Mouse (Mus musculus) spleen, adult 2 months (tissue): ENCODE results near the gene Zbp1. TPM values are rescaled to one million over a fixed set of nuclear protein-coding genes. Genes with fewer than 3 reads are reported as not detected.

Experiments
- DNase-seq, 2 experiments: peaks; one replicate each; pipeline versions ENCODE4 v3.0.0 to v3.0.0-alpha.2; 2012 to 2021; ENCODE audit warnings: low spot score in 2 of 2, low read depth in 1 of 2
- H3K27ac ChIP-seq: fragments of 200-500 bp; 2 replicates; pipeline ENCODE4 v1.5.1; 2012; ENCODE audit warnings: low read length, inconsistent platforms; ENCODE audit not compliant: insufficient read depth
- H3K27me3 ChIP-seq: fragments of 200-500 bp; 2 replicates; pipeline ENCODE4 v1.6.1; 2012; ENCODE audit warnings: mild to moderate bottlenecking, moderate library complexity, low read length, inconsistent platforms; ENCODE audit not compliant: control insufficient read depth, insufficient read depth
- H3K36me3 ChIP-seq: fragments of 200-500 bp; 2 replicates; pipeline ENCODE4 v1.6.1; 2012; ENCODE audit warnings: mild to moderate bottlenecking, low read length, inconsistent platforms; ENCODE audit not compliant: control insufficient read depth, insufficient read depth
- H3K4me1 ChIP-seq: fragments of 200-500 bp; 2 replicates; pipeline ENCODE4 v1.6.1; 2011; ENCODE audit warnings: inconsistent platforms; ENCODE audit not compliant: control insufficient read depth, insufficient read depth, insufficient read length
- H3K4me3 ChIP-seq: fragments of 200-500 bp; 2 replicates; pipeline ENCODE4 v1.5.1; 2011; ENCODE audit warnings: mild to moderate bottlenecking, inconsistent platforms; ENCODE audit not compliant: insufficient read depth, insufficient read length; ENCODE audit errors: extremely low read depth
- CTCF ChIP-seq: fragments of 200-500 bp; IDR thresholded peaks from 2 replicates; pipeline ENCODE4 v1.5.1; 2011; ENCODE audit warnings: mild to moderate bottlenecking, inconsistent platforms; ENCODE audit not compliant: insufficient read depth, insufficient read length, insufficient replicate concordance; ENCODE audit errors: extremely low read depth
- POLR2A ChIP-seq: fragments of 200-500 bp; IDR thresholded peaks from 2 replicates; pipeline ENCODE4 v1.6.1; 2011; ENCODE audit warnings: low read depth, low read length, inconsistent platforms
- WGBS: fragments of 180-500 bp; shearing (Covaris S2); methylation state at CpG from one replicate; pipeline ENCODE4 v1.1.7; 2018; 5-methylcytosine and 5-hydroxymethylcytosine counted together
- polyA plus RNA-seq: library from polyadenylated mRNA; depleted of rRNA; stranded (reverse); fragments of >200 nt; gene quantifications from 2 replicates; pipeline ENCODE4 v1.2.3, GENCODE M21; 2012

Gene Zbp1
- polyA plus RNA-seq, 1 experiment = 19.6 TPM

DNA sequence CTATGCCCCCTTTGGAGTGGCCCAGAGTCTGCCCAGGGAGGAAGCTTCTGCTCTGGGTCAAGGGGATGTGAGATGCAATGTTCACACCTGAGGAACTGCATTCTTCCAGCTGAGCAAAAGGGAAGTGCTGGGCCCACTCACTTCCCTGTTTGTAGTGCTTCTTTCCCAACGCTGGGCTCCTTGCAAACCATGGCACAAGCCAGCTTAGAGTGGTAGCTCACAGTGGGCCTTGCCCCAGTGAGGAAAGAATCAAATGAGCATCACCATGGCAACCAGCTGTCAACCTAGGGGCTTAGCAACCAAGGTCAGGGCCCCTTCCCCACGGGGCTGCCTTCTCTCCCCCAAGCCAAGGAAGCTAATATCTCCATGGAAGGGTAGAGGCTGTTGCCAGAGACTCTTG, 45.7 kb downstream of the Zbp1 start:
- H3K4me3 ChIP-seq = no peak overlapping the region
- peaks cover 2% of the 10 kb centered on the region; the same call in 1 of the 2 replicates for H3K27me3 ChIP-seq
- peaks cover 5% of the 10 kb centered on the region; the same call in 1 of the 2 replicates for H3K4me1 ChIP-seq
- 17% methylated on average over 2 of the region's 2 CpGs for WGBS
- no peak for TF ChIP-seq POLR2A
- TF ChIP-seq CTCF = no peak
- peak in 1 of 2 experiments; percentile 1 for DNase-seq
- no peaks in the 10 kb centered on the region for H3K36me3 ChIP-seq
- H3K27ac ChIP-seq = no peak overlapping the region

DNA sequence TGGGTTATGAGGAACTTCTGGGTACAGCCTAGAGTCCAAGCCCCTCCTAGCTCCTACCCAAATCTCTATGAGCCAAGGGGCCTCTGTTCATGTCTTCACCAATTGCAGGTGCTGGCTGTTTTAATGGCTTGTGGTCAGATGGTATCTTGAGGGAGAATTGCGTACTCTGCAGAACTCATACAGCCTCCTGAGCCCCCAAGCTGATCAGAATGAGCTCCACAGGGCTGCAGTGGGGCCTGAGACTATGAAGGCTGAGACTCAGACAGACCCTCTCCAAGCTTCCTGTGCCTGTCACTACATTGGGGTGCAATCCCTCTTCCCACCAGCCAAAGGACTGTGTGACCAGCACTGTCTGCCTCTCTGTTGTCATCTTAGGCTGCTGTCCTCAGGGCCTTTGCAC, 46.3 kb downstream of the Zbp1 start:
- Histone ChIP-seq H3K27ac (no peak overlapping the region), H3K36me3 (no peaks in the 10 kb centered on the region), H3K27me3 (peaks cover 2% of the 10 kb centered on the region; the same call in 1 of the 2 replicates), H3K4me3 (no peak overlapping the region), H3K4me1 (peaks cover 5% of the 10 kb centered on the region; the same call in 1 of the 2 replicates)
- WGBS = 55% methylated on average over 1 of the region's 1 CpGs
- TF ChIP-seq POLR2A (no peak), CTCF (no peak)
- DNase-seq = no peak

DNA sequence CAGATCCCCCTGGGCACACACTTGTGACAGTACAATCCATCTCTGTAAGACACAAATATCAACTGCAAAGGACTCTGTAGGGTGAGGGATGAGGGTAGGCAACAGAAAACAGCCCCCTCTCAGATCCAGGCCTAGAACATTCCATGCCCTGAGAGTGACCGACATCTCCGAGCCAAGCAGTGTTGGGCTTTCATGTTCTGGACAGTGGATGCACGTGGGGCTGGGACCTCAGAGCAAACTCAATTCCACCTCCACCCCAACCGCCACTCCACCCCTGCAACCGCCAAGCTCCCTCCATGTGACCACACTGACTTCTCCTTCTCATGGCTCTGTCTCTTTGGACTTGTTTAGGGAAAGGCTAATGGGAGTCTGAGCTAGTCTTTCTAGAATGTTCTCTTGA, 46.8 kb downstream of the Zbp1 start:
- no peak overlapping the region for H3K27ac ChIP-seq
- no peak for DNase-seq
- H3K4me3 ChIP-seq = no peak overlapping the region
- TF ChIP-seq POLR2A (no peak), CTCF (no peak)
- no peaks in the 10 kb centered on the region for H3K36me3 ChIP-seq
- WGBS = 35% methylated on average over 5 of the region's 5 CpGs
- peaks cover 3% of the 10 kb centered on the region; the same call in 1 of the 2 replicates for H3K4me1 ChIP-seq
- H3K27me3 ChIP-seq = peaks cover 2% of the 10 kb centered on the region; the same call in 1 of the 2 replicates

DNA sequence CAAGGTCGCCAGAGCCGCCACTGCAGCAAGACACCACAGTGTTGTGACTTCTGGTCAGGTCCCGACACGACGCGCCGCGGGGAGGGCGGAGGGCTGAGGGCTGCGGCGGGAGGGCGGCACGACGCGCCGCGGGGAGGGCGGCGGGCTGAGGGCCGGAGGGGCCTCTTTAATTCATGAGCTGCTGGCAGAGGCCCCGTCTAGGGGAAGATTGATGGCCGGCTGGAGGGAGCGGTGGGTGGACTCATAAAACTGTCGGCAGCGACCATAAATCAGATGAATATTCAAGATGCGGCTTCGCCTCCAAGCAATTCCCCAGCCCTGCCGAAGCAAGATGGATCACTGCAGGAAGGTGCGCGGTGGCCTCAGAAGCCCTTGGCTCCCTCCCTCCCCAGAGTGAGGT, 47.3 kb downstream of the Zbp1 start:
- WGBS = 2% methylated on average over 29 of the region's 30 CpGs
- Histone ChIP-seq H3K36me3 (no peaks in the 10 kb centered on the region), H3K27me3 (peaks cover 2% of the 10 kb centered on the region; the same call in 1 of the 2 replicates), H3K27ac (no peak overlapping the region), H3K4me3 (no peak overlapping the region), H3K4me1 (peaks cover 3% of the 10 kb centered on the region; the same call in 1 of the 2 replicates)
- no peak for TF ChIP-seq POLR2A
- TF ChIP-seq CTCF = no peak
- DNase-seq = no peak

DNA sequence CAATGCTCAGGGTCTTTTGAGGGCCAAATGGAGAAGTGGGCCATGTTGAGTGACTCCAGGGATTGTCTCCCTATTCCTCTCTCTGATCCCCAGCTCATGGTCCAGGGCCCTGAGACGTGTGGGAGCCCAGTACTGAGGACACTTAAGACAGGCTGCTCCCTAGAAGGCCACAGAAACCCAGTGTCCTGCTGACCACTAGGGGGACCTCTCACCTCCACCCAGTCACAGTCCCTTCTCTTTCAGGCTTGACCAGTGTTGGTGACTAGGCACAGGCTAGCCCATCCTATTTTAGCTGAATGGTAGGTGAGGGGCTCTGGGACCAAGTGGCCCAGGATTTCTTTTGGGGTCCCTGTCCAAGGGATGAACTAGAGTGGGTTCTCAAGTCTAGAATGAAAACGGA, 48.0 kb downstream of the Zbp1 start:
- Histone ChIP-seq H3K36me3 (no peaks in the 10 kb centered on the region), H3K27me3 (peaks cover 2% of the 10 kb centered on the region; the same call in 1 of the 2 replicates), H3K4me1 (peaks cover 3% of the 10 kb centered on the region; the same call in 1 of the 2 replicates), H3K27ac (no peak overlapping the region), H3K4me3 (no peak overlapping the region)
- 66% methylated on average over 2 of the region's 2 CpGs for WGBS
- DNase-seq = no peak
- TF ChIP-seq POLR2A = no peak
- no peak for TF ChIP-seq CTCF

DNA sequence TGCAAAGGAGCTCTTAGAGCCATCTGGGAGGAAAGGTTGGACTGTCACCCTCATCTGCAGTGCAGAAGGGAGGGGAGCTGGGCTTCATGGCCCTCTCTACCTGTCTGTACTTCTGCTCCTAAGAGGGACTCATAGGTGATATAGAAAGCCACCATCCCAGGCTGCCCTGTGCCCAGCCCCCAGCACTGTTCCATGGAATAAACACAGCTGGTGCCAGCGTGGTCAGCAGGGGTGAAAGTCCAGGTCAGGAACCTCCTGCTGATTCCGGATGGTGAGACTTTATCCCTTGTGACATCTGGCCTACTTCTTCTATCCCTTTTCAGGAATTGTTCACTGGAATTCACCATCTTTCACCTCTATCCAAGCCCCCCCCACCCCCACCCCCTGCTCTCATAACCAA, 48.6 kb downstream of the Zbp1 start:
- no peaks in the 10 kb centered on the region for H3K36me3 ChIP-seq
- no peak overlapping the region for H3K4me3 ChIP-seq
- H3K27me3 ChIP-seq = no peaks in the 10 kb centered on the region
- TF ChIP-seq POLR2A (no peak), CTCF (no peak)
- 90% methylated on average over 2 of the region's 2 CpGs for WGBS
- no peak for DNase-seq
- H3K27ac ChIP-seq = no peak overlapping the region
- peaks cover 3% of the 10 kb centered on the region; the same call in 1 of the 2 replicates for H3K4me1 ChIP-seq

DNA sequence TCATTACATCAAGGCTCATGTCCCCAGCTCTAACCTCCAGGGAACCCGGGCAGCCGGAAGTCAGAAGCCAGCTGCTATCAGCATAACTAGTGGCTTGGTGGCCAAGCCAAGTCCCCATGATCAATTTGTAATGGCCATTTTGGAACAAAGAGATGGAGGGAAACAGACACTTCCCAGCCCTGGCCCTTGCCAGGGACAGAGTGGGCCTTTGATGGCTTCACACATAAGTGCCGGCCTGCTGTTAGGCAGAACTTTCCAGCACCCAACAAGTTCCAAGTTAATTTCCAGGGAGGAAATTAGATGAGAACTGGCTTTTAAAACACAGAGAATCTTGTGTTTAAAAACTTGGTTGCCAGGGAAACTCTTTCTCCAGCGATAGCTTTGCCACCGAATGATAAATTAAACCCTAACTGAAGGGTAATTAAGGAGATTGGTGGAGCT, 50.3 kb downstream of the Zbp1 start:
- H3K36me3 ChIP-seq = no peaks in the 10 kb centered on the region
- peaks cover 3% of the 10 kb centered on the region; the same call in 1 of the 2 replicates for H3K4me1 ChIP-seq
- H3K27ac ChIP-seq = no peak overlapping the region
- no peak for DNase-seq
- 83% methylated on average over 5 of the region's 5 CpGs for WGBS
- no peak overlapping the region for H3K4me3 ChIP-seq
- TF ChIP-seq POLR2A = no peak
- no peaks in the 10 kb centered on the region for H3K27me3 ChIP-seq

DNA sequence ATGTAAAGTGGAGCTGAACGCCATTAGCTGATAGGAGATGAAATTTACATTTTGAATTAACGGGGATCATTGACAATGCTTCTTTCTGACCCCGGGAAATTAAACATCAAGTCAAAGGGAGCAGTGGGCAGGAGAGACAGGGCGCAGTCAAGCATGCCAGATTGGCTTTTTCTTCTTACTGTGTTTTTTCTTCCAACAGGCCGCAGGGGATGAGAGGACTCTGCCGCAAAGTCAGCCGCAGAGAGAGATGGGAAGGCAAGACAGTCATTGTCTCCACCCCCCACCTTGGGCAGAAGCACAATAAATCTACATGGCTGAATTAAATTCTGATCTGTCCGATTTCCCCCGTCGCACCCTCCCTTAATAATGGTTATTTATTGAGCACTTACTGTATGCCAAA, 53.4 kb downstream of the Zbp1 start:
- Histone ChIP-seq H3K27me3 (no peaks in the 10 kb centered on the region), H3K36me3 (no peaks in the 10 kb centered on the region), H3K27ac (no peak overlapping the region), H3K4me1 (no peaks in the 10 kb centered on the region), H3K4me3 (no peak overlapping the region)
- 89% methylated on average over 10 of the region's 10 CpGs for WGBS
- TF ChIP-seq CTCF = no peak
- no peak for TF ChIP-seq POLR2A
- no peak for DNase-seq
